Mouse (Mus musculus) liver, adult 2 months (tissue): ENCODE results near the gene Atg10. TPM values are rescaled to one million over a fixed set of nuclear protein-coding genes. Genes with fewer than 3 reads are reported as not detected.

ENCODE experiments used
- DNase-seq: peaks from one replicate; pipeline ENCODE4 v3.0.0-alpha.2; 2011; ENCODE audit warnings: low read depth, low spot score; ENCODE audit errors: extremely low read depth
- H3K27ac ChIP-seq: fragments of 200-500 bp; replicated peaks from 2 replicates; pipeline ENCODE4 v1.5.1; 2012; ENCODE audit warnings: low read depth, mild to moderate bottlenecking, control low read depth, inconsistent platforms, low read length; ENCODE audit not compliant: insufficient read depth
- H3K27me3 ChIP-seq: fragments of 200-500 bp; 2 replicates; pipeline ENCODE4 v1.6.1; 2012; ENCODE audit warnings: mild to moderate bottlenecking, moderate library complexity, low read length, inconsistent platforms; ENCODE audit not compliant: control insufficient read depth, insufficient read depth
- H3K36me3 ChIP-seq: fragments of 200-500 bp; 2 replicates; pipeline ENCODE4 v1.6.1; 2012; ENCODE audit warnings: low read length, inconsistent platforms; ENCODE audit not compliant: control insufficient read depth, insufficient read depth
- H3K4me1 ChIP-seq: fragments of 200-500 bp; 2 replicates; pipeline ENCODE4 v1.6.1; 2011; ENCODE audit warnings: low read length; ENCODE audit not compliant: control insufficient read depth, insufficient read depth
- H3K4me3 ChIP-seq: fragments of 200-500 bp; 2 replicates; pipeline ENCODE4 v1.5.1; 2011; ENCODE audit warnings: low read depth, mild to moderate bottlenecking, control low read depth, low read length, moderate library complexity; ENCODE audit not compliant: insufficient read depth
- H3K79me2 ChIP-seq: fragments of 200-500 bp; 2 replicates; pipeline ENCODE4 v1.6.1; 2012; ENCODE audit warnings: inconsistent platforms, mild to moderate bottlenecking, low read length, moderate library complexity; ENCODE audit not compliant: control insufficient read depth, insufficient read depth
- H3K9ac ChIP-seq: fragments of 200-500 bp; 2 replicates; pipeline ENCODE4 v1.6.1; 2012; ENCODE audit warnings: low read depth, mild to moderate bottlenecking, control low read depth, inconsistent platforms, low read length
- CTCF ChIP-seq: fragments of 200-500 bp; IDR thresholded peaks from 2 replicates; pipeline ENCODE4 v1.5.1; 2011; ENCODE audit warnings: low read depth, low read length, control low read depth
- POLR2A ChIP-seq: fragments of 200-500 bp; IDR thresholded peaks from 2 replicates; pipeline ENCODE4 v1.6.1; 2011; ENCODE audit warnings: low read length, control low read depth; ENCODE audit not compliant: insufficient read depth; ENCODE audit errors: extremely low read depth
- WGBS: fragments of 180-500 bp; shearing (Covaris S2); methylation state at CpG from one replicate; pipeline ENCODE4 v1.1.7; 2018; 5-methylcytosine and 5-hydroxymethylcytosine counted together
- polyA plus RNA-seq: library from polyadenylated mRNA; depleted of rRNA; stranded (reverse); fragments of >200 nt; gene quantifications from 2 replicates; pipeline ENCODE4 v1.2.3, GENCODE M21; 2012
- total RNA-seq: library from RNA; depleted of rRNA; stranded (reverse); fragments of >200 nt; gene quantifications from 2 replicates; pipeline ENCODE4 v1.2.3, GENCODE M21; 2014

Atg10 gene
- total and polyA plus RNA-seq, 2 experiments = 0.94 to 5.3 TPM

DNA sequence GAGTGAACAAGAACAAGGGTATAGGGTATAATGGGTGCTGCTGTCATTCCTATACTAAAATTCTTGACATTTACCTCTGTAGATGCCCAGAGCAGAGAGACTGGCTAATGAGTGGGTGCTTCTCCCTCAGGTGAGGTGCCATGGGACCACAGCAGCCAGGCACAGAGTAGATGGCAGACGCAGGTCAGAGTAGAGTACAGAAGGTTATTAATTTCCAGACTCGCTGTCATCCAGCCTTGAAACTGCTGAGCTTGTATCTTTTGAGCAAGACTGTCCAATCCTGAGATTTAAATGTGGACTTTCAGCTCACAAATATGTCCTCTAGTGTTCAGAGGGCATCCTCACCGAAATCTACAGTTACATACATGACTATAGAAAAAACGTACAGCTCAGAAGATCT lies 128.9 kb downstream of the Atg10 start:
- no peak overlapping the region for H3K27ac ChIP-seq
- no peaks in the 10 kb centered on the region for H3K79me2 ChIP-seq
- TF ChIP-seq POLR2A (no peak), CTCF (no peak)
- no peaks in the 10 kb centered on the region for H3K36me3 ChIP-seq
- H3K27me3 ChIP-seq = no peaks in the 10 kb centered on the region
- WGBS = 86% methylated on average over 4 of the region's 4 CpGs
- H3K4me1 ChIP-seq = no peaks in the 10 kb centered on the region
- H3K4me3 ChIP-seq = no peak overlapping the region
- no peak overlapping the region for H3K9ac ChIP-seq
- DNase-seq = no peak

DNA sequence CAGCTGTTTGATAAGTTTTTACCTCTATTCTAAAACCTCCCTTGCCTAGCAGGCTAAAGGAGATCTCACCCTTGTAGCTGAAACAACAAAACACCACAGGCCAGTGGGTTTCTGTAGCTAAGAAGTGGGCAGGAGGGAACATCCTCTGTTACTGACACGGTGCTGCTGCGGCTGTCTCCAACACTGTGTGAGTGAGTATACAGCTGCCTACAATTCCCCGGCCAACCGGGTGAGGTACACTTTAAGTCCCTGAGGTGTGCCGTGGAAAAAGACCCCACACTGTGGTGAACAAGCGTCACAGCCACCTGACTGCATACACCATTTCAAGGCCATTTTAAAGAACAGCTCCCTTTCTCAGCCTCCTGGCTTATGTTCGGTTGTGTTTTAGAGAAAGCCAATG lies 129.6 kb downstream of the Atg10 start:
- 59% methylated on average over 7 of the region's 7 CpGs for WGBS
- no peaks in the 10 kb centered on the region for H3K4me1 ChIP-seq
- H3K4me3 ChIP-seq = no peak overlapping the region
- H3K27ac ChIP-seq = no peak overlapping the region
- H3K36me3 ChIP-seq = no peaks in the 10 kb centered on the region
- no peaks in the 10 kb centered on the region for H3K27me3 ChIP-seq
- H3K79me2 ChIP-seq = no peaks in the 10 kb centered on the region
- no peak for DNase-seq
- H3K9ac ChIP-seq = no peak overlapping the region
- no peak for TF ChIP-seq CTCF
- no peak for TF ChIP-seq POLR2A

DNA sequence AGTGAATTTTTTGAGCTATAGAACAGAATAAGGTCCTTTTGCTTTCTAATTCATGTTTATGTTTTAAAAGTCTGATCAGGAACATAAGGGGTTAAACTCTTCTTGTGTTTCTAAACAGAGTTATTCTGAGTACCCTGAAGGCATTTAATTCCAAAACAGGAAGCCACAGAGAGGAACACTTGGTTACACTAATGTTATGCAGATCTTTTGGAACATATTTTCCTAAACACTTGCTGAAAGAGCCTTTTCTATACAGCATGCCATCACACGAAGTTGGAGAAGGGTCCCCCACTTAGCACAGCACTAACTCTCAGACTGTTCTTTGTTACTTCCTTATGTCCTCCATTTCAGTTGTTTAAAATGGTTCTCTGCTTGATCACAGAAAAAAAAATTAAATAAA lies 130.2 kb downstream of the Atg10 start:
- H3K79me2 ChIP-seq = no peaks in the 10 kb centered on the region
- TF ChIP-seq POLR2A = no peak
- no peak for TF ChIP-seq CTCF
- H3K4me3 ChIP-seq = no peak overlapping the region
- no peak overlapping the region for H3K27ac ChIP-seq
- DNase-seq = peak; percentile 4
- H3K9ac ChIP-seq = no peak overlapping the region
- no peaks in the 10 kb centered on the region for H3K36me3 ChIP-seq
- 49% methylated on average over 1 of the region's 1 CpGs for WGBS
- no peaks in the 10 kb centered on the region for H3K27me3 ChIP-seq
- no peaks in the 10 kb centered on the region for H3K4me1 ChIP-seq

DNA sequence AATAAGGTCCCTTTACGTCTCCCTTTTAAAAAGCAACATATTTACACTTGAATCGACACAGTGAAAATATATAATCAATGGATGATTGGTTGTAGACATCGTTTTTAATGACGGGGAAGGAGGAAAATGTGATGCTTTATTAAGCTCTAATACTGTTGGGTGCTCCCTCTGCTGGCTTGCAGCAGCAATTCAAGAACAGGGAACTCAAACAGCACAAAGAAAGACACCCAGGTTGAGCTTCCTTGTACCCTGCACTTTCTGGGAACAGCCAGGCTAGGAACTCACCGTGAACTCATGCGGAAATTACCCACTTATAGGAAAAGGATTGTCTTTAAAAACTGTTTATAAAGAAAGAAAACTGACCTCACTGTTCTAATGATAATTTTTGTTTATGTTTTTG lies 130.6 kb downstream of the Atg10 start:
- H3K27ac ChIP-seq = no peak overlapping the region
- 31% methylated on average over 6 of the region's 6 CpGs for WGBS
- H3K4me1 ChIP-seq = no peaks in the 10 kb centered on the region
- no peak overlapping the region for H3K9ac ChIP-seq
- no peaks in the 10 kb centered on the region for H3K36me3 ChIP-seq
- DNase-seq = peak; percentile 5
- H3K27me3 ChIP-seq = no peaks in the 10 kb centered on the region
- no peak for TF ChIP-seq CTCF
- no peak for TF ChIP-seq POLR2A
- H3K4me3 ChIP-seq = no peak overlapping the region
- no peaks in the 10 kb centered on the region for H3K79me2 ChIP-seq

DNA sequence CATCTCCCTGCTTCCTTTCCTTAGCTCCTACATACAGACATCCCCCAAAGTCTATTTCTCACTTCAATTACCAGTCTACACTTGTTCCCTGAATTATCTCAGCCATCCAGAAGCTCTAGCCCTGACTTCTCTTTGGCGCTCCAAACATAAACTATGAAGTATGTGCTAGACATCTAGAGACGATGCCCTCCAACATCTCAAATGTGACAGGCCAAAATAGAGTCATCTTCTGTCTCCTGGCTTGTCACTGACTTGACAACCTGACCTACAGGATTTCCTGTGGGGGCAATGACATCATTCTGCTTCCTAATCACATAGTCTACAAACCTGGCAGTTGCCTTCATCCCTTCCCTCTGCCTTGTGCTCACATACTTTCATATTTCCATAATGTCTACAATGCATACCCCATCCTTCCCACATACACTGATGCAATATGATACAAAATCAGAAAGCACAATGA lies 132.0 kb downstream of the Atg10 start:
- Histone ChIP-seq H3K9ac (no peak overlapping the region), H3K4me3 (no peak overlapping the region), H3K4me1 (no peaks in the 10 kb centered on the region), H3K27ac (no peak overlapping the region), H3K36me3 (no peaks in the 10 kb centered on the region), H3K79me2 (no peaks in the 10 kb centered on the region), H3K27me3 (no peaks in the 10 kb centered on the region)
- 89% methylated on average over 2 of the region's 2 CpGs for WGBS
- no peak for DNase-seq
- TF ChIP-seq CTCF (no peak), POLR2A (no peak)

DNA sequence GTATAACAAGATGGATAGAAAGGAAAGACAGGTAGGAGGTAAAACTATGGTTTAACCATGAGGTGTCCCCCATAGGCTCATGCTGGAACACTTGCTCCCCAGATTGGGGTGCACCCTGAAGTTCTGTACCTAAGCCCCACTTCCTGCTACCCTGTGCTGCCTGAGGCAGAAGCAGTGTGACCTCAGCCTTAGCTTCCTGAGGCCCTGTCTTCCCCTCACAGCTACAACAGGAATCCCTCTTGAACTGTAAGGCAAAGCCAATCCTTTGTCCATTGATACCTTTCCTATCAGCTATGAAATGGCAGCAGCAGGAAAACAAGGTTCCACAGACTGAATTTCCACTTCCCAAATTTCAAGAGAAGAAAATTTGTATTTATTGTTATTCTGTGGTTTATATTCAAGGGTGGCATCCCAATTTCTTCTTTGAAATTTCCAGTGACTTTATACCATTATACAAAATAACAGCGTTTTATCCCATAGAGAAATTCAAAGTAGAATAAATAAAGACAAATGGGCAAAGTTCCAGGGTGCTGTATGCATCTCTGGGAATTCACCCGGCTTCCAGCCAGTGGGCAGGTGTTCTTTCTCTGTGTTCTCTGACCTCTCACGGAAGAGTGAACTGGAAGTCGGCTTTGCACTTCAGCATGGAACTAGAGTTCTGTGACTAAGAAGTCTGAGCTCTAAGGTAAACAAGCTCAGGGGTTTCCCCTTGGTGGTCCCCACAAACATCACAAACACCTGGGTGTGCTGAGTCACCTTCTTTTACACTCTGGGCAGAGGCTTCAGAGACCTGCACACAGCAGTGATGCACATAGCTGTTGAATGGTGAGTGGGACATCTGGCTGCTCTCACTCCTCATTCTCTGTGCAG lies 132.7 kb downstream of the Atg10 start:
- Histone ChIP-seq H3K36me3 (no peaks in the 10 kb centered on the region), H3K9ac (no peak overlapping the region), H3K27ac (no peak overlapping the region), H3K4me3 (no peak overlapping the region), H3K27me3 (no peaks in the 10 kb centered on the region), H3K4me1 (no peaks in the 10 kb centered on the region), H3K79me2 (no peaks in the 10 kb centered on the region)
- DNase-seq = no peak
- WGBS = 49% methylated on average over 4 of the region's 4 CpGs
- TF ChIP-seq CTCF = no peak
